Mouse (Mus musculus) hindbrain, embryonic 14.5 days (tissue): ENCODE measurements around the gene Mrnip. TPM values are rescaled to one million over a fixed set of nuclear protein-coding genes. Genes with fewer than 3 reads are reported as not detected.

ENCODE experiments used
- ATAC-seq: fragments of 200-750 bp; cut with Nextera tagmentation; 2 replicates; pipeline ENCODE4 v1.8.0; 2017; ENCODE audit warnings: moderate number of reproducible peaks, mild to moderate bottlenecking, moderate TSS enrichment, moderate library complexity; ENCODE audit not compliant: low FRiP score
- DNase-seq: peaks from one replicate; pipeline ENCODE4 v3.0.0-alpha.2; 2015; ENCODE audit warnings: low spot score
- H3K27ac ChIP-seq: fragments of 300-500 bp; sonication (generic); 2 replicates; pipeline ENCODE4 v1.5.1; 2014; ENCODE audit warnings: mild to moderate bottlenecking, moderate library complexity
- H3K27me3 ChIP-seq: fragments of 300-500 bp; sonication (generic); 2 replicates; pipeline ENCODE4 v1.6.1; 2014; ENCODE audit warnings: mild to moderate bottlenecking, low read length, mixed read lengths; ENCODE audit not compliant: control insufficient read depth, insufficient read depth
- H3K36me3 ChIP-seq: fragments of 300-500 bp; sonication (generic); replicated peaks from 2 replicates; pipeline ENCODE4 v1.6.1; 2014; ENCODE audit not compliant: control insufficient read depth, insufficient read depth
- H3K4me1 ChIP-seq: fragments of 300-500 bp; sonication (generic); replicated peaks from 2 replicates; pipeline ENCODE4 v1.6.1; 2014; ENCODE audit warnings: antibody characterized with exemption, low read length, mixed read lengths; ENCODE audit not compliant: control insufficient read depth, insufficient read depth
- H3K4me2 ChIP-seq: fragments of 300-500 bp; sonication (generic); replicated peaks from 2 replicates; pipeline ENCODE4 v1.6.1; 2014; ENCODE audit warnings: mild to moderate bottlenecking, moderate library complexity
- H3K4me3 ChIP-seq: fragments of 300-500 bp; sonication (generic); replicated peaks from 2 replicates; pipeline ENCODE4 v1.5.1; 2014; ENCODE audit warnings: mild to moderate bottlenecking, low read length
- H3K9ac ChIP-seq: fragments of 300-500 bp; sonication (generic); 2 replicates; pipeline ENCODE4 v1.6.1; 2014
- H3K9me3 ChIP-seq: fragments of 300-500 bp; sonication (generic); 2 replicates; pipeline ENCODE4 v1.6.1; 2016; ENCODE audit warnings: low read length; ENCODE audit not compliant: control insufficient read depth
- WGBS: fragments of 180-500 bp; shearing (Covaris S2); extraction: QIAGEN DNeasy Blood & Tissue Kit; methylation state at CpG from one replicate; pipeline ENCODE4 v1.1.7; 2014; 5-methylcytosine and 5-hydroxymethylcytosine counted together
- polyA plus RNA-seq: library from polyadenylated mRNA; unstranded; fragments of >200 nt; fragmentation: Nextera tagmentation; extraction: Ambion mirVana; gene quantifications from 2 replicates; pipeline ENCODE4 v1.2.1, GENCODE M21; 2014

The Mrnip gene
- polyA plus RNA-seq, 1 experiment from 2014 or later: 37.7 TPM

- 1% methylated on average over 23 of the region's 27 CpGs for WGBS
- ATAC-seq: peak; percentile 85
- DNase-seq: peak; percentile 82
- Histone ChIP-seq H3K9ac (peak overlapping the region; percentile 51), H3K27me3 (peaks cover 22% of the 10 kb centered on the region; the same call in 1 of the 2 replicates), H3K4me2 (peak overlapping the region; percentile 94), H3K36me3 (peaks cover 44% of the 10 kb centered on the region), H3K27ac (no peak overlapping the region), H3K9me3 (no peaks in the 10 kb centered on the region), H3K4me3 (peak overlapping the region; percentile 55), H3K4me1 (peaks cover 6% of the 10 kb centered on the region; the same call in 1 of the 2 replicates)
Observed at GRCm38 (mm10) chr11:50236540-50236936, 62.3 kb downstream of the Mrnip start.

DNA sequence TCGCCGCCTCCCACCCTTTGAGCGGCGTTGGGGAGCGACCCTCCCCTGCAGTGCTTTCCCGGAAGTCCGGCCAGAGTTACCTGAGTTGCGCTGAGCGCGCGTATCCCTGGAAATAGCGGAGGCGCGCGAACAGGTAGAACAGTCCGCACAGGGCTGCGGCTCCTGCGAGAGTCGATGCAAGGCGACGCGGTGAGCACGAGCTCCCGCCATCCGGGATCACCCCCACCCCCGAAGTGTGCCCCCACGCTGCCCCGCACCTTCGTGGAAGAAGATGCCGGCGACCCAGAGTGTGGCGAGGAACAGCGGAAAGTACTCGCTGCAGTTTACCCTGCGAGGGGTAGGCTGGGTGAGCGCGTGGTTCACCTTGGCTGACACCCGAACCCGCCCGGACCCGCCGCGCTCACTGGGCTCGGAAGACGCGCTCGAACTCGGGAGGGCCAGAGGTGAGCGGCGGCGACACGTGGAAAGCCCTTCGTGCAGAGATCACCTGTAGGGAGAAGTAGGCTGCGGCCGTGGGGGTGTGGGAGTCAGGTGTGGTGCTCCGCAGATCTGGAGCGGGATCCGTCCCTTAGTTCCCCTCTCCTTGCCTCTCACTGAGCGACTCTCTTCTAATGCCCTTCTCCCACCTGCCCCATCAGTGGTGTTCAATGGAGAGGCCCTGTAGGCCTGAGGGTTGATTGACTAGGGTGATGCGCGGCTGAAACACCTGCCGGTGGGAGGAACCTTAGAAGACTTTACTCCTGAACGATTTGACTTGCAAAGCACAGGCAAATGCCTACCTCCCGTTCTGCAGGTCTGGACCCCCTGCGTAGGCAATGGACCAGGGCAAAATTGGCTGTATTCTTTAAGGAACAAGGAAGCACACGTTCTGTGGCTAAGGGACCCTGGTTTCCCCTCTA is 62.9 kb downstream of the Mrnip start:
- WGBS: 3% methylated on average over 66 of the region's 66 CpGs

GRCm38 (mm10) chr11:50238324-50238723 is 64.1 kb downstream of the Mrnip start, which contains the start of gene Ltc4s:
Ltc4s (minus strand) TSS chr11:50238616.
- H3K27ac ChIP-seq: no peak within 1 kb of the TSS
- H3K4me2 ChIP-seq: peak within 1 kb of the TSS; percentile 94
- H3K4me3 ChIP-seq: 0 out of 2 replicates have a peak within 1 kb of the TSS, but pooled peaks have one; percentile 55
- peaks cover 6% of the 10 kb centered on the region; the same call in 1 of the 2 replicates for H3K4me1 ChIP-seq
- no peaks in the 10 kb centered on the region for H3K9me3 ChIP-seq
- ATAC-seq (no peak), DNase-seq (no peak)
- 51% methylated on average over 10 of the region's 10 CpGs for WGBS
- H3K36me3 ChIP-seq: peaks cover 26% of the 10 kb centered on the region
- H3K9ac ChIP-seq: no peak within 1 kb of the TSS
- H3K27me3 ChIP-seq: peaks cover 22% of the 10 kb centered on the region; the same call in 1 of the 2 replicates

More for the DNA sequence above, 62.9 kb downstream of the Mrnip start:
- ATAC-seq (peak; percentile 3; the same call in 1 of the 2 replicates), DNase-seq (no peak)
- Histone ChIP-seq H3K9me3 (no peaks in the 10 kb centered on the region), H3K4me1 (peaks cover 6% of the 10 kb centered on the region; the same call in 1 of the 2 replicates), H3K4me2 (peak overlapping the region; percentile 94), H3K27ac (no peak overlapping the region), H3K4me3 (peak overlapping the region; percentile 55), H3K27me3 (peaks cover 22% of the 10 kb centered on the region; the same call in 1 of the 2 replicates), H3K36me3 (peaks cover 37% of the 10 kb centered on the region), H3K9ac (peak overlapping the region; percentile 51)

DNA sequence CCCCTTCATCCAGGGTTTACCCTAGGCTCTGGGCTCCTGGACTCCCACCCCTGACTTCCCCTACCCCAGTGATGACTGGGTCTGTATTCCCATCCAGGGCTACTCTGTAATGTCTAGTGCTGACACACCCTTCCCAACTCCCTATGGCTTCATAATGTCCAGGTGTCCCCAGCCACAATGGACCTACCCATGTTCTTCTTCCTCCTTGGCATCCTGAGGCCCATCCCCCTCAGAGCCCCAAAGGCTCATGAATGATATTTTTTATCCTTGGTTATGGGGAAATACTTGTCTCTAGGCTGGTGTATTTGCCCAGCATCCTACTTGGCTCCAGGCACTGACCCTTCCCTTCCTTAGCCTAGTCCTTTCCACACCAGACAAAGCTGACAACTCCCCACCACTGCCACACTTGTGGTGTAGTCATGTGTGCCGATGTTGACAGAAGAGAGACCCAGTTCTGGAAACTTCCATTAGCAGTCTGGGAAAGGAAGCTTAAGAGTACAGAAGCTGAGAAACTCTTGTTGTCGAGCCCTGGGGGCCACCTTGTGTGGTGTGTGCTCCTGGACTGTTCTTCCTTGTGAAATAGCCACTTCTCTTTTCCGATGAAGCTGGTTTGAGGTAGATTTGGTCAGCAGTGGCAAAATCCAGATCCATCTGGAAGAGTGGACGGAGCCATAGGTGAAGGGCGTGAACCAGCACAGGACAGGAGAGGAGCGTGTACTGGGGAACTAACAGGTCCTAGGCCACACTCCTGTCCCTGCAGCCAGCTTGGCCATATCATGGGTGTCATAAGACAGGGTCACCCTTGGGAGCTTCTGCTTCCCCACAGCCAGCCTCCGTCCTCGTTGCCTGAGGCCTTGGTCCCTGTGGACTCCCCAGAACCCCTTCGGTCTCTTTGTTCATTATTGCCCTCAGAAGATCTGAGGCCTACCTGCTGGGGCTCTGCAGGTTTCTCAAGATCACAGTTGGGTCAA is 64.9 kb downstream of the Mrnip start:
- H3K9ac ChIP-seq: no peak overlapping the region
- H3K4me3 ChIP-seq: no peak overlapping the region
- no peaks in the 10 kb centered on the region for H3K9me3 ChIP-seq
- 91% methylated on average over 9 of the region's 9 CpGs for WGBS
- DNase-seq (no peak), ATAC-seq (no peak)
- H3K4me2 ChIP-seq: no peak overlapping the region
- H3K4me1 ChIP-seq: peaks cover 6% of the 10 kb centered on the region; the same call in 1 of the 2 replicates
- H3K27ac ChIP-seq: no peak overlapping the region
- H3K27me3 ChIP-seq: peaks cover 22% of the 10 kb centered on the region; the same call in 1 of the 2 replicates
- peaks cover 18% of the 10 kb centered on the region for H3K36me3 ChIP-seq

GRCm38 (mm10) chr11:50240235-50240911 is 66.1 kb downstream of the Mrnip start:
- Histone ChIP-seq H3K36me3 (0 out of 2 replicates have a peak, but pooled peaks cover 6% of the 10 kb centered on the region), H3K9me3 (no peaks in the 10 kb centered on the region), H3K9ac (no peak overlapping the region), H3K4me1 (peaks cover 6% of the 10 kb centered on the region; the same call in 1 of the 2 replicates), H3K27me3 (peaks cover 18% of the 10 kb centered on the region; the same call in 1 of the 2 replicates), H3K4me3 (no peak overlapping the region), H3K4me2 (no peak overlapping the region), H3K27ac (no peak overlapping the region)
- DNase-seq: no peak
- WGBS: 91% methylated on average over 7 of the region's 7 CpGs
- no peak for ATAC-seq

- DNase-seq (no peak), ATAC-seq (no peak)
- WGBS: 81% methylated on average over 6 of the region's 6 CpGs
- 0 out of 2 replicates have a peak, but pooled peaks cover under 1% of the 10 kb centered on the region for H3K27me3 ChIP-seq
- no peak overlapping the region for H3K27ac ChIP-seq
- no peaks in the 10 kb centered on the region for H3K9me3 ChIP-seq
- no peaks in the 10 kb centered on the region for H3K36me3 ChIP-seq
- no peak overlapping the region for H3K4me3 ChIP-seq
- no peak overlapping the region for H3K4me2 ChIP-seq
- no peak overlapping the region for H3K9ac ChIP-seq
- H3K4me1 ChIP-seq: no peaks in the 10 kb centered on the region
Observed at GRCm38 (mm10) chr11:50243926-50244325, 69.7 kb downstream of the Mrnip start.

DNA sequence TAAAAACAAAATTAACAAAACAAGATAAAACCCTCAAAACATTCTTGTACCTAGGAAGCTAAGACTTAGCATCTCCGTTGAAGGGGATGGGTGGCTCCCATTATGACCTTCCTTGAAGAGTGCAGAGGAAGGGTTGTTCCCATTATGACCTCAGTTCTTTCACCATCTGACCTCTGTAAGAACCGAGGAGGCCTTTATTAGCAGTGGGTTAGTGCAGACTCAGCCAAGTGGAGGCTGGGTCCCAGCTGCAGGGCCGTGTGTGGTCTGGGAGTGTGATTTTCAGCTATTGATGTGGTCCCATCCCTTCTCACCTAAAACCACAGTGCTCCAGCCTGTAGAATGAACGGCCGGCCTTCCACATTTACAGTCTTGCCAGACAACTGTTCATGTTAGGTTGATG is 71.0 kb downstream of the Mrnip start:
- Histone ChIP-seq H3K4me3 (no peak overlapping the region), H3K36me3 (no peaks in the 10 kb centered on the region), H3K27me3 (no peaks in the 10 kb centered on the region), H3K9me3 (no peaks in the 10 kb centered on the region), H3K4me1 (no peaks in the 10 kb centered on the region), H3K4me2 (no peak overlapping the region), H3K9ac (no peak overlapping the region), H3K27ac (no peak overlapping the region)
- no peak for ATAC-seq
- 68% methylated on average over 5 of the region's 5 CpGs for WGBS
- DNase-seq: no peak

- H3K27me3 ChIP-seq: no peaks in the 10 kb centered on the region
- 84% methylated on average over 7 of the region's 7 CpGs for WGBS
- H3K36me3 ChIP-seq: no peaks in the 10 kb centered on the region
- no peak for DNase-seq
- H3K27ac ChIP-seq: no peak overlapping the region
- H3K4me3 ChIP-seq: no peak overlapping the region
- H3K4me1 ChIP-seq: no peaks in the 10 kb centered on the region
- H3K9me3 ChIP-seq: no peaks in the 10 kb centered on the region
- no peak overlapping the region for H3K4me2 ChIP-seq
- no peak overlapping the region for H3K9ac ChIP-seq
- no peak for ATAC-seq
Observed at GRCm38 (mm10) chr11:50248473-50249171, 74.4 kb downstream of the Mrnip start.
